Mouse (Mus musculus) hindbrain, embryonic 10.5 days (tissue): ENCODE data around the gene Art5. TPM values are rescaled to one million over a fixed set of nuclear protein-coding genes. Genes with fewer than 3 reads are reported as not detected.

Source experiments
- DNase-seq: peaks from one replicate; pipeline ENCODE4 v3.0.0-alpha.2; 2017; ENCODE audit warnings: low spot score
- H3K27ac ChIP-seq: fragments of 300-500 bp; sonication (generic); 2 replicates; pipeline ENCODE4 v1.5.1; 2016; ENCODE audit warnings: mild to moderate bottlenecking, moderate library complexity
- H3K27me3 ChIP-seq: fragments of 300-500 bp; sonication (generic); 2 replicates; pipeline ENCODE4 v1.6.1; 2016; ENCODE audit warnings: mild to moderate bottlenecking; ENCODE audit not compliant: poor library complexity, insufficient read depth, severe bottlenecking
- H3K36me3 ChIP-seq: fragments of 300-500 bp; sonication (generic); 2 replicates; pipeline ENCODE4 v1.6.1; 2016; ENCODE audit warnings: mild to moderate bottlenecking, moderate library complexity
- H3K4me1 ChIP-seq: fragments of 300-500 bp; sonication (generic); replicated peaks from 2 replicates; pipeline ENCODE4 v1.6.1; 2016; ENCODE audit warnings: mild to moderate bottlenecking
- H3K4me3 ChIP-seq: fragments of 300-500 bp; sonication (generic); 2 replicates; pipeline ENCODE4 v1.5.1; 2016; ENCODE audit warnings: mild to moderate bottlenecking, moderate library complexity
- H3K9me3 ChIP-seq: fragments of 300-500 bp; sonication (generic); 2 replicates; pipeline ENCODE4 v1.6.1; 2016; ENCODE audit warnings: mild to moderate bottlenecking, moderate library complexity
- WGBS: fragments of 180-500 bp; shearing (Covaris S2); methylation state at CpG from one replicate; pipeline ENCODE4 v1.1.7; 2016; 5-methylcytosine and 5-hydroxymethylcytosine counted together
- polyA plus RNA-seq: library from polyadenylated mRNA; unstranded; fragments of >200 nt; fragmentation: Nextera tagmentation; extraction: Ambion mirVana; gene quantifications from 2 replicates; pipeline ENCODE4 v1.2.1, GENCODE M21; 2016

Art5 gene
- polyA plus RNA-seq, result 2.7 and 5.7 TPM in 2 replicates

DNA sequence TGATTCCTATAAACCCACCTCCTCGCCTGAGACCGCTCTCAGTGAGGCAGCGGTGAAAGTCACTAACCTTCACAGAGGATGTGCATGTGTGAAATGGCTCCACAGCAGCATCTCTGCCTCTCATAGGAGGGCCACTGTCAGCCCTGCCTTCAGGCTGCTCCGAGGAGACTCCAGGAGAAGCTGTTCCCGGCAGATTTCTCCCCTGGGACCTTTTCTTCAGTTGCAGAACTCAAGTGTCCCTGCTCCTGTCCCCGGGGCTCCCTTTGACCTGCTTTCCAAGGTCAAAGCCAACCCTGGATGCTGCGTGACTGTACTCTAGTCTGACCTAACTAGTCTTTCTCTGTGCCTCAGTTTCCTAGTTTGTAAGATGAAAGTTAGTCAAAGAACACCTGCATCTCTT lies at the start of gene Art5:
Art5 (minus strand) TSS at position 319 of the 400 bp plus-strand sequence.
- H3K36me3 ChIP-seq, result no peaks in the 10 kb centered on the region
- no peak within 1 kb of the TSS for H3K27ac ChIP-seq
- no peaks in the 10 kb centered on the region for H3K9me3 ChIP-seq
- no peak for DNase-seq
- peaks cover 4% of the 10 kb centered on the region; the same call in 1 of the 2 replicates for H3K27me3 ChIP-seq
- H3K4me1 ChIP-seq, result peaks cover 14% of the 10 kb centered on the region
- 83% methylated on average over 7 of the region's 7 CpGs for WGBS
- no peak within 1 kb of the TSS for H3K4me3 ChIP-seq

- H3K36me3 ChIP-seq, result peaks cover 97% of the 10 kb centered on the region
- H3K4me3 ChIP-seq, result no peak overlapping the region
- H3K4me1 ChIP-seq, result no peaks in the 10 kb centered on the region
- no peaks in the 10 kb centered on the region for H3K9me3 ChIP-seq
- 96% methylated on average over 5 of the region's 5 CpGs for WGBS
- no peak overlapping the region for H3K27ac ChIP-seq
- no peaks in the 10 kb centered on the region for H3K27me3 ChIP-seq
- DNase-seq, result no peak
These were observed 44.4 kb upstream of the Art5 start for GRCm38 (mm10) chr7:102153691-102154090.

DNA sequence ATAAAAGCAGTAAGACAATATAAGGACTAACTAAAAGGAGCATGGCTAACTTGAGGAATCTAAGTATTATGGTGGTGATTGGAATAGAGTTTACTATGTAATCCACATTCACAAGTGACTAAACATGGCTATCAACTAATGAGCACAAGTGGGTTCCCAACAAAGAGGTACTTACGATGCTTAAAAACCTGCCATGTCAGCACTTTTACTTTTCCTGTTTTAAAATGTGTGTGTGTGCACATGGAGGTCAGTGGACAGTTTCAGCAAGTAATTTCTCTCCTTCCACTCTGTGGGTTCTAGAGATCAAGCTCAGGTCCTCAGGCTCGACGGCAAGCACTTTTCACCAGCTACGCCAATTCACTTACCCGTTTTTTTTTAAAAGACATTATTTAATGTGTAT lies 28.6 kb upstream of the Art5 start:
- Histone ChIP-seq H3K27me3 (no peaks in the 10 kb centered on the region), H3K36me3 (peaks cover 98% of the 10 kb centered on the region)
- 97% methylated on average over 5 of the region's 5 CpGs for WGBS

DNA sequence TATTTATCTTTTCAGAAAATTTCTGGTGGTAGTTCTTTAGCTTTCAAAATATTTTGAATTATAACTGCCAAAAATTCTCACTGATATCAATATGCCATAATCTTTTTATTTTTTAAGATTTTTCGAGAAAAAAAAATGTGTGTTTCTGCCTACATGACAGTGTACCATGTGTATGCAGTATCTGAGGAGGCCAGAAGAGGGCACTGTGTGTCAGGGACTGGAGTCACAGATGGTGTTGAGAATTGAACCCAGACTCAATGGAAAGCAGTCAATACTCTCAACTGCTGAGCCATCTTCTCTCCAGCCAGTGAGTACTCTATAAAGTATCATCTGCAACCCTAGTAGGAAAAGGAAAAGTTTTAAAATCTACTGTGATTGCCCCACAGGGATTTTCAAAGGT lies 28.2 kb upstream of the Art5 start:
- no peaks in the 10 kb centered on the region for H3K4me1 ChIP-seq
- H3K27me3 ChIP-seq, result no peaks in the 10 kb centered on the region
- no peaks in the 10 kb centered on the region for H3K9me3 ChIP-seq
- DNase-seq, result peak; percentile 32
- peaks cover 98% of the 10 kb centered on the region for H3K36me3 ChIP-seq
- H3K4me3 ChIP-seq, result no peak overlapping the region
- no peak overlapping the region for H3K27ac ChIP-seq
- WGBS, result 80% methylated on average over 1 of the region's 1 CpGs

More for the DNA sequence above, 28.6 kb upstream of the Art5 start:
- DNase-seq, result no peak
- Histone ChIP-seq H3K27ac (no peak overlapping the region), H3K9me3 (no peaks in the 10 kb centered on the region), H3K4me1 (no peaks in the 10 kb centered on the region), H3K4me3 (no peak overlapping the region)

DNA sequence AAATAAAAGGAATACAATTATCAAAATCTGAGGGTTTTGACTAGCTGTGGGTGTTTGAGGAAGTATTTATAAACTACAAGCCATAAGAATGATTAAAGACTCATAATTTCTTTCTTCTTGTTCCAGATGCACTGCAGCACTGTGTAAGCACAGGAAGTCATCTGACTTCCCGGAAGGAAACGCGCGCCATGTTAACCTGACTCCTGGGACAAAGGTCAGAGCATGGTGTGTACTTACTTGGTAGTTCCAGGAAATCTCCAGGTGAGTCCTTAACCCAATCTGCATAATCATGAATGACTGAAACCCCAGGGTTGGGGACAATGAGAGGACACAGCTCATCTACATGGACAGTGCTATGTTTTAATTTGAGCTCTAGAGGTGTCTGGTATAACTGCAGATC lies 23.1 kb upstream of the Art5 start:
- no peaks in the 10 kb centered on the region for H3K27me3 ChIP-seq
- peaks cover 100% of the 10 kb centered on the region for H3K36me3 ChIP-seq
- H3K27ac ChIP-seq, result no peak overlapping the region
- DNase-seq, result no peak
- WGBS, result 91% methylated on average over 4 of the region's 4 CpGs
- H3K9me3 ChIP-seq, result no peaks in the 10 kb centered on the region
- no peaks in the 10 kb centered on the region for H3K4me1 ChIP-seq
- no peak overlapping the region for H3K4me3 ChIP-seq

DNA sequence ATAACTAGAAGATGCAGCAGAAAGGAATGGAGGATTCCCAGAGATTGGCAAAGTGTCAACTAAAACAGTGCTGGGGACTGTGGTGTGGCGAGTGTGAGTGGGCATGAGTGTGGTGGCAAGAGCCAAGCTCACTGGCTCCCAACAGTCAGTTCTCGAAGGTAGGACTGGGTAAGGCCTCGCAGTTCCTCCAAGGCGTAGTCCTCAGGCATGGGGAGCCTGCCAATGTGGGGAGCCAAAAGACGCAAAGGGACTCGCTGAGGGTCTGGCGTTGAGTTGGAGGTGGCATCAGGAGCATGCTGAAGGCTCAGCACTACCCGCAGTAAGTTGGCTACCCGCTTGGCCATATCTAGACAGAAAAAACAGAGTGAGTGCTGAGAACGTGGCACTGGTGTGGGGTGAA lies 11.0 kb upstream of the Art5 start:
- Histone ChIP-seq H3K27me3 (no peaks in the 10 kb centered on the region), H3K9me3 (no peaks in the 10 kb centered on the region), H3K4me3 (no peak overlapping the region), H3K4me1 (no peaks in the 10 kb centered on the region), H3K27ac (no peak overlapping the region), H3K36me3 (peaks cover 74% of the 10 kb centered on the region)
- DNase-seq, result no peak
- WGBS, result 95% methylated on average over 10 of the region's 10 CpGs

DNA sequence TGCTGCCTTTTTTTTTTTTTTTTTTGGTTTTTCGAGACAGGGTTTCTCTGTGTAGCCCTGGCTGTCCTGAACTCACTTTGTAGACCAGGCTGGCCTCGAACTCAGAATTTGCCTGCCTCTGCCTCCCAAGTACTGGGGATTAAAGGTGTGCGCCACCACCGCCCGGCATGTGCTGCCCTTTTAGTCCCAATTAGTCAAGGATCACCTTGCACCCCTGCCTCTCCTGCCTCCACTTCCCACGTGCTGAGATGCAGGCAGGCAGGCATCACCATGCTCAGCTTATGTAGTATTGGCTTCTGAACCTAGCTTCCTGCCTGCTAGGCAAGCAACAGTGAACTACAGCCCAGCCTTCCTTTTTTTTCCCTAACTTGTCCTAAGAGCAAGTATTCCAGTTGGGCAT lies 8.1 kb upstream of the Art5 start:
- WGBS, result 79% methylated on average over 6 of the region's 6 CpGs

GRCm38 (mm10) chr7:102116579-102117331 lies 7.5 kb upstream of the Art5 start, which contains the start of gene Chrna10:
Gene Chrna10 (minus strand): TSS chr7:102116828.
- H3K4me1 ChIP-seq, result no peaks in the 10 kb centered on the region
- WGBS, result 66% methylated on average over 7 of the region's 7 CpGs
- H3K36me3 ChIP-seq, result peaks cover 38% of the 10 kb centered on the region
- no peaks in the 10 kb centered on the region for H3K27me3 ChIP-seq
- H3K4me3 ChIP-seq, result no peak within 1 kb of the TSS
- H3K9me3 ChIP-seq, result no peaks in the 10 kb centered on the region
- DNase-seq, result no peak
- no peak within 1 kb of the TSS for H3K27ac ChIP-seq

More for the DNA sequence above, 8.1 kb upstream of the Art5 start:
- no peaks in the 10 kb centered on the region for H3K4me1 ChIP-seq
- no peaks in the 10 kb centered on the region for H3K9me3 ChIP-seq
- H3K4me3 ChIP-seq, result no peak overlapping the region
- no peak overlapping the region for H3K27ac ChIP-seq
- no peaks in the 10 kb centered on the region for H3K27me3 ChIP-seq
- no peak for DNase-seq
- H3K36me3 ChIP-seq, result peaks cover 45% of the 10 kb centered on the region

DNA sequence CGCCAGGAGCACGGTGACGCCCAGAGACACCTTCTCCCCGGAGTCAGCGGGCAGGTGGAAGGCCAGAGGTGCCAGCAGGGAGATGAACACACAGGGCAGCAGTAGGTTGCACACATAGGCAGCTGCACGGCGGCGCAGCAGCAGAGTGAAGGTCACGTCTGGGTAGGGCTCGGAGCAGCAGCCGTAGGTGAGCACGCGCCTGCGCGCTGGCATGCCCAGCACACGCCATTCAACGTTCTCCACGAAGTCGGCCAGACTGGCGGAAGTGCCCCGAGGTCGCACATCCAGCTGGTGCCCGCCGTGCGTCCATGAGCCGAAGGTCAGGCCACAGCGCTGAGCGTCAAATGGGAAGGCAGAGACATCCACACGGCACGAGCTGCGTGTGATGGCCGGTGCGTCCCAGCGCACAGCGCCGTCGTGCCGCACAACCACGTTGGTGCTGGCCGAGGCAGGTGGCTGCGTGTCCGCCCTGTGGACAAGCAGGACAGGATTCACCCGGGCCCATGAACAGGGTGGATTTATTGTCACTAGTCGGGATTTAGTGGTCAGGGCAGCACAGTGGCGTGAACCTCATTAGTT lies 4.0 kb upstream of the Art5 start:
- Histone ChIP-seq H3K27ac (no peak overlapping the region), H3K9me3 (no peaks in the 10 kb centered on the region), H3K27me3 (no peaks in the 10 kb centered on the region), H3K4me1 (no peaks in the 10 kb centered on the region), H3K36me3 (peaks cover 4% of the 10 kb centered on the region), H3K4me3 (no peak overlapping the region)
- no peak for DNase-seq
- 82% methylated on average over 45 of the region's 45 CpGs for WGBS

DNA sequence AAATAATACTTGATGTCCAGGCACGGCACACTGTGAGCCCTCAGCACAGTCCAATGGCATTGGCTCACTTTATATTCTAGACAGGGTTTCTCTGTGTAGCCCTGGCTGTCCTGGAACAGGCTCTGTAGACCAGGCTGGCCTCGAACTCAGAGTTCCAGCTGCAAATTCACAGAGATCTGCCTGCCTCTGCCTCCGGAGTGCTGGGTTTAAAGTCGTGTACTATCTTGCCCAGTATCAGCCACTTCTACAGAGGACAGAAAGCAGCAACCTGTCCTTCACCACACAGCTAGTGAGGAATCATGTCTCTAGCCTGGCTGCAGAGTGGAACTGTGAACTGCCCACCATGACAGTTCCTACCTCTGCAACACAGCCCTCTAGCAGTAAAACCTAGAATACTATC lies 457 bp upstream of the Art5 start:
- H3K27ac ChIP-seq, result no peak overlapping the region
- 91% methylated on average over 4 of the region's 4 CpGs for WGBS
- DNase-seq, result no peak

GRCm38 (mm10) chr7:102108206-102108605 lies 1.1 kb downstream of the Art5 start:
- no peak overlapping the region for H3K4me3 ChIP-seq
- WGBS, result 93% methylated on average over 1 of the region's 1 CpGs

More for the DNA sequence above, 457 bp upstream of the Art5 start:
- Histone ChIP-seq H3K4me1 (peaks cover 11% of the 10 kb centered on the region), H3K27me3 (peaks cover 4% of the 10 kb centered on the region; the same call in 1 of the 2 replicates), H3K4me3 (no peak overlapping the region), H3K36me3 (no peaks in the 10 kb centered on the region), H3K9me3 (no peaks in the 10 kb centered on the region)

DNA sequence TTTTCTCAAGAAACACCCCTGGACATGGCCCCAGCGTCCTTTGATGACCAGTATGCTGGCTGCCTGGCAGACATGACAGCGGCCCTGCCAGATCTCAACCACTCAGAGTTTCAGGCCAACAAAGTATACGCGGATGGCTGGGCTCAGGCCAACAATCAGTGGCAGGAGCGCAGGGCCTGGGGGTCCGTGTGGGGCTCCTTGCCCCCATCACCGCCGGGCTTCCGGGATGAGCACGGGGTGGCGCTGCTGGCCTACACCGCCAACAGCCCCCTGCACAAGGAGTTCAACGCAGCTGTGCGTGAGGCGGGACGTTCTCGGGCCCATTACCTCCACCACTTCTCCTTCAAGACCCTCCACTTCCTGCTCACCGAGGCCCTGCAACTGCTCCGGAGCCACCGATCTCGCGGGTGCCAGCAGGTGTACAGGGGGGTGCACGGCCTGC lies 2.6 kb downstream of the Art5 start:
- peaks cover 31% of the 10 kb centered on the region for H3K4me1 ChIP-seq
- H3K9me3 ChIP-seq, result no peaks in the 10 kb centered on the region
- DNase-seq, result peak; percentile 44
- 16% methylated on average over 23 of the region's 23 CpGs for WGBS
- peaks cover 4% of the 10 kb centered on the region for H3K27me3 ChIP-seq
- peak overlapping the region; percentile 44 for H3K4me3 ChIP-seq
- H3K36me3 ChIP-seq, result no peaks in the 10 kb centered on the region
- peak overlapping the region; percentile 64; the same call in 1 of the 2 replicates for H3K27ac ChIP-seq

More at GRCm38 (mm10) chr7:102108206-102108605, 1.1 kb downstream of the Art5 start:
- peaks cover 4% of the 10 kb centered on the region; the same call in 1 of the 2 replicates for H3K27me3 ChIP-seq
- DNase-seq, result no peak
- H3K27ac ChIP-seq, result no peak overlapping the region
- peaks cover 17% of the 10 kb centered on the region for H3K4me1 ChIP-seq
- no peaks in the 10 kb centered on the region for H3K9me3 ChIP-seq
- no peaks in the 10 kb centered on the region for H3K36me3 ChIP-seq

GRCm38 (mm10) chr7:102104126-102104525 lies 5.2 kb downstream of the Art5 start:
- H3K4me1 ChIP-seq, result peaks cover 56% of the 10 kb centered on the region
- no peak for DNase-seq
- WGBS, result 74% methylated on average over 5 of the region's 5 CpGs

More at GRCm38 (mm10) chr7:102104126-102104525, 5.2 kb downstream of the Art5 start:
- no peaks in the 10 kb centered on the region for H3K36me3 ChIP-seq
- H3K27me3 ChIP-seq, result peaks cover 4% of the 10 kb centered on the region
- no peak overlapping the region for H3K27ac ChIP-seq
- H3K4me3 ChIP-seq, result no peak overlapping the region
- H3K9me3 ChIP-seq, result no peaks in the 10 kb centered on the region
